Mouse (Mus musculus) inflammation-experienced regulatory T-cells, adult 6 months (primary cell): ENCODE data around the gene Cux2. TPM values are rescaled to one million over a fixed set of nuclear protein-coding genes. Genes with fewer than 3 reads are reported as not detected.

Experiments
- ATAC-seq: one replicate; pipeline ENCODE4 v1.8.0; 2017
- polyA plus RNA-seq, 3 experiments: library from polyadenylated mRNA; unstranded; fragments of 100-300 nt; shearing (Covaris generic); gene quantifications; one replicate each; pipeline ENCODE4 v1.2.1; 2017

Gene Cux2
- polyA plus RNA-seq, 3 experiments from 2014 or later = 0.09 TPM; not detected in 2

DNA sequence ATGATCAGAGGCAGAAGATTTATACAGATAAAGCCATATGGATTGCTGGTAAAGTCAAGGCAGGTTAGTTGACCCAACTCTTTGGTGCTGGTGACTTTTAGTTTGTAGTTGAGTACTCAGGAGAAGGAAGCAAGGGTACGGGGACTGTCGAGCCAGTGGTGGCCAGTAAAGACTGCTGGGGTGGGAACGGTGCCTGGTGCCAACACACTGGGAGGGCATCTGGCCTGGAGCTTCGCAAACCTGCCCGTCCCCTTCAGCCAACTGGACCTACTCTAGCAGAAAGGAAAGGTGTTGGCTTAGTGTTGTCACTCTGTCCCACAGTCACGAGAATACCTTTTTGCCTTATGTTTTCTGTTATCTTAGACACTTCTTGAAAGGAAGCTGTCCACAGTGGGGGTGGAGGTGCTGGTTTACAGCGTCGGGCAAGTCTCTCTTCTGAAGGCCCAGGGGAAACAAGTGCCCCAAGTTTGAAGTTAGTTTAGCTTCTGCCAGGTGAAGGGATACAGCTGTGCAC lies 234.0 kb downstream of the Cux2 start:
- no peak for ATAC-seq

GRCm38 (mm10) chr5:121815067-121815466 lies 234.8 kb downstream of the Cux2 start:
- no peak for ATAC-seq

GRCm38 (mm10) chr5:121813744-121814143 lies 236.2 kb downstream of the Cux2 start:
- ATAC-seq = no peak

DNA sequence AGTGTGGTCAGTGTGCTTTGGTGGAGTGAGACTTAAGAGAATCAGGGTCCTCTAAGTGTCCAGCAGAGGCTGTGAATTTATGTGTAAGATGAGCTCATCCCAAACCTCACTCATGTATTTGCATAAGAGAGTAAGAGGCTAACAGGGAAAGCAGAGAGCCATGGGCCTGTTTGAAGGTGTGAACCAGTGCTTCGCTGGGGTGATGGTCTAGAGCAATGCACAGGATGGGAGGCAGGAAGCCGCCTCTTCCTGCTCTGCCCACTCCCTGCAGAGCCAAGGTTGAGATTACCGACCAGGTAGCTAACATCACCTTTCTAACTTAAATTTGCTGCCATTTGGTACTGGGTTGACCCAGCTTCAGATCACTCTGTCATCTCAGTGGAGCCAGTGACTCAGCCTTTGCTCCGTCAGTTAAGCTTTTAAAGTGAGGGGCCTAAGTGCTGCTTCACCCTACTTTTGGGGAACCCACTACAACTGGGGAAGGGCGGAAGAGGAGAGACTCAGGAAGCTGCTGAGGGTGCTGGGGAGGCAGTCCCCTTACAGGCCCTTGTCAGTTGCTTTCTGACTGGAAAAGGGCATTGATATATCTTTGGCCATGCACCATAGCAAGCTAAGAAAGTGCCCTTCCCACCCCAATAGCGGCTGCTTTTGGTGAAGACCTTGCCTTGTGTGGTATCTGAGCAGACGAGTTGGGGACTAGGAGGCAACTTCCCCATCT lies 237.2 kb downstream of the Cux2 start:
- peak; percentile 66 for ATAC-seq

DNA sequence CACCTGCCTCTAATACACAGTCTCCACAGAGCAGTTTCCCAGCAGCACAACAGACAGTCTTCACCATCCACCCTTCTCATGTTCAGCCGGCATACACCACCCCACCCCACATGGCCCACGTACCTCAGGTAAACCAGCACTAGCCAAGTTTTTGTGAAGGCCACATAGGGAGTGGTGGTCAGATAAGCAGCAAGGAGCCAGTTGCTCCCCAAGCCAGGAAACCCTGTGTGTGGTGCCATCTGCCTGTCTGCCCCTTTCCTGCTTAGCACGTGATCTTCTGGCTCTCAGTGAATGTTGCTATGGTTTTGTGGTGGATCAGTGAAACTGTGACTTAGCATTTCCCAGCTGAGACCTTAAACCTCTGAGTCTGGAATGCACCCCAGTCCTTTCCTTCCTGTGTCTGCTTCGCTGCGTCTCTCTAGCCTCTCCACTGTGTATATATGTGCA lies 238.4 kb downstream of the Cux2 start:
- ATAC-seq = peak; percentile 27

DNA sequence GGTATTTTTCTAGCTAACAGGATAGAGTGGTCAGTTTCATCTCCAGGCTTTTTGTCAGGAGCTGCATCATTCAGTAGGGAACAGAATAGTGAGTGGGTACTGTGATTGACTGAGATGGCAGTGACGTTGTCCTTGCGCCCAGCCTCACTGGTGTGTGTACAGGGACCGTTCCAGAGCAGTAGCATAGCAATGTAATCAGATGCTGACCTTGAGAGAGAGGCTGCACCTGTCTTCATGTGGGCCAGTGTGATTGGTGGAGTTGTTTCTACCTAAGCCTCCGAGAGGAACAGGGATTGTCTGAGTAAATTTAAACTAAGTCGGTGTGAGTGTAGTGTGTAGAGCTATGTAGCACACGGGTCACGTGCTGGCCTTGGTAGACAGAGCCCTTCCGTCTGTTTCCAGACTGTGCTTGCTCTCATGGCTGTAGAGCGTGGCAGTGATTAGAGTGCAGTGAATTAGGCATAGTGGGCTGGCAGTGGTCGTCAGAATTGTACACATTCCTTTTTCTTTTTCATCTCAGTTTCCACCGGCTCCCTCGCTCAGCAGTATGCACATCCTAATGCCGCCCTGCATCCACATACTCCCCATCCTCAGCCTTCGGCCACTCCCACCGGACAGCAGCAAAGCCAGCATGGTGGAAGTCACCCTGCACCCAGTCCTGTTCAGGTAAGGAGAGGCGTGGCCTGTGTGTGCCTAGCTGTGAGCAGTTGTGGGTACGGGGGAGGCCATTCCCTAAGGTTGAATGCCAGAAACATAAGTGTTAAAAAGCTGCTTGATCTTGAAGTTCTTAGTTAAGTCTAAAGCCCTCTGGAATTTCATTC lies 239.4 kb downstream of the Cux2 start:
- ATAC-seq = no peak

GRCm38 (mm10) chr5:121809667-121810224 lies 240.2 kb downstream of the Cux2 start:
- ATAC-seq = no peak

- ATAC-seq = no peak
Measured at GRCm38 (mm10) chr5:121808202-121808601, 241.7 kb downstream of the Cux2 start.

DNA sequence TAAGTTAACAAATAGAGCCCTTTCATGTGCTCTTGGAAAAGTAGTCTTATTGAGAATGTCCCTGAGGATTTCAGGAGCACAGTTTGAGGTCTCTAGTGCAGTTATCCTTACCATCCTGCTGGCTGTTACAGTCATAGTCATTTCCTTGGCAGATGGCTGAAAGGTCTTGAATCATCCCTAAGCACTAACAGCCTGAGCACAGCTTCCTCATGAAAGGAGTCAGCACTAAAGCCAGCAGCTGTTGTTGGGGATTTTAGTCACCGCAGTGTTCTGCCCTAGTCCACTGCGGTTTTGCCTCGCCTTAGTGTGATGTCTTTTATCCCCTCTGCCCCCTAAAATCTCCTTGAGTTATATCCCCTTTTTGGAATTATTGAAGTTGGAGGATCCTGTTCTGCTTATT lies 242.7 kb downstream of the Cux2 start:
- no peak for ATAC-seq

Other genes with a start within 250 kb of the Cux2 start
- 10 to 100 TPM in 2 of 3 experiments, 1 to 10 TPM in 1; 4.6 to 15.4 (median 13.6) TPM for gene Sh2b3, start 212.5 kb downstream of the Cux2 start, polyA plus RNA-seq
- 1 to 10 TPM in 2 of 3 experiments, under 1 TPM in 1; 0.25 to 1.5 (median 1.0) TPM for gene Pheta1, start 201.1 kb downstream of the Cux2 start, polyA plus RNA-seq
- under 1 TPM in 1 of 3 experiments, not detected in 2; 0.41 TPM for gene Myl2, start 50.8 kb upstream of the Cux2 start, polyA plus RNA-seq
- gene Ccdc63, start 90.7 kb upstream of the Cux2 start, polyA plus RNA-seq = under 1 TPM in 2 of 3 experiments, not detected in 1; 0.26 to 0.63 TPM
- 10 to 100 TPM; 57.8 to 90.1 (median 81.4) TPM for gene Ppp1cc, start 108.2 kb upstream of the Cux2 start, polyA plus RNA-seq
- 10 to 100 TPM; 31.9 to 54.2 (median 48.9) TPM for gene Hvcn1, start 156.7 kb upstream of the Cux2 start, polyA plus RNA-seq
- 1 to 10 TPM in 1 of 3 experiments, under 1 TPM in 2; 0.68 to 1.7 (median 0.90) TPM for gene Tctn1, start 214.4 kb upstream of the Cux2 start, polyA plus RNA-seq
- gene Pptc7, start 234.3 kb upstream of the Cux2 start, polyA plus RNA-seq = 10 to 100 TPM in 2 of 3 experiments, 1 to 10 TPM in 1; 9.6 to 21.6 (median 20.9) TPM